ENCODE assay signal across 20 mouse cellular contexts in genomic region chr6:6384971-6385370, GRCm38 (mm10).
"Had no signal": no experiment of that assay in that cellular context is flagged by ENCODE, and none has a peak within 500 bp of the region (broad histone marks: within the 10 kb centered on the region; RNA-seq: fewer than 3 reads in every experiment).

No protein-coding gene starts in this region.

- H3K9me3 ChIP-seq: limb, embryonic 10.5 days; limb, embryonic 13.5 days; liver, embryonic 12.5 days; liver, embryonic 15.5 days; lung, embryonic 15.5 days; neural tube, embryonic 12.5 days; neural tube, embryonic 15.5 days had no signal

- H3K4me1 ChIP-seq: liver, embryonic 12.5 days; liver, embryonic 15.5 days; lung, embryonic 15.5 days had no signal

- H3K27me3 ChIP-seq: limb, embryonic 13.5 days; liver, embryonic 12.5 days; liver, embryonic 15.5 days; lung, embryonic 15.5 days; neural tube, embryonic 12.5 days; neural tube, embryonic 15.5 days had no signal

- H3K27ac ChIP-seq: limb, embryonic 10.5 days; limb, embryonic 13.5 days; liver, embryonic 12.5 days; liver, embryonic 15.5 days; lung, embryonic 15.5 days; neural tube, embryonic 12.5 days; neural tube, embryonic 15.5 days had no signal

- ATAC-seq: inflammation-experienced regulatory T-cells, adult 6 months; intestine, embryonic 16.5 days; liver, embryonic 12.5 days had no signal

- H3K4me2 ChIP-seq: limb, embryonic 13.5 days; liver, embryonic 12.5 days; liver, embryonic 15.5 days; lung, embryonic 15.5 days; neural tube, embryonic 12.5 days; neural tube, embryonic 15.5 days had no signal

- DNase-seq: kidney, adult 18-20 months; kidney, adult 9 months; kidney, postnatal 14 days; kidney, postnatal 4 days; layer of hippocampus, adult 9-11 months; liver; lung, adult 18-20 months; lung, postnatal 10 days; lung, postnatal 36 days; thymus, adult 18-20 months; thymus, postnatal 36 days had no signal

- H3K9ac ChIP-seq: limb, embryonic 13.5 days; liver, embryonic 12.5 days; liver, embryonic 15.5 days; lung, embryonic 15.5 days; neural tube, embryonic 12.5 days; neural tube, embryonic 15.5 days had no signal

- H3K4me3 ChIP-seq: limb, embryonic 10.5 days; limb, embryonic 13.5 days; liver, embryonic 12.5 days; liver, embryonic 15.5 days; lung, embryonic 15.5 days; neural tube, embryonic 12.5 days; neural tube, embryonic 15.5 days had no signal

- H3K36me3 ChIP-seq: limb, embryonic 10.5 days; limb, embryonic 13.5 days; liver, embryonic 12.5 days; liver, embryonic 15.5 days; lung, embryonic 15.5 days; neural tube, embryonic 12.5 days; neural tube, embryonic 15.5 days had no signal
